Mouse (Mus musculus) retina, adult 2 months (tissue): ENCODE measurements around the gene Pate2.

ENCODE experiments used
- DNase-seq: peaks from one replicate; pipeline ENCODE4 v3.0.0-alpha.2; 2012; ENCODE audit warnings: low read depth, low spot score

The Pate2 gene

GRCm38 (mm10) chr9:35569571-35570534, at the start of gene Pate2, which contains the start of gene Hyls1:
Gene Pate2 (plus strand): TSS chr9:35570284.
Gene Hyls1 (minus strand): TSS chr9:35570398.
- peak; percentile 86 for DNase-seq

GRCm38 (mm10) chr9:35520631-35521348, 49.3 kb upstream of the Pate2 start:
- DNase-seq: no peak

GRCm38 (mm10) chr9:35522241-35522640, 47.8 kb upstream of the Pate2 start:
- no peak for DNase-seq

- no peak for DNase-seq
These were observed 47.1 kb upstream of the Pate2 start for GRCm38 (mm10) chr9:35522821-35523515.

DNA sequence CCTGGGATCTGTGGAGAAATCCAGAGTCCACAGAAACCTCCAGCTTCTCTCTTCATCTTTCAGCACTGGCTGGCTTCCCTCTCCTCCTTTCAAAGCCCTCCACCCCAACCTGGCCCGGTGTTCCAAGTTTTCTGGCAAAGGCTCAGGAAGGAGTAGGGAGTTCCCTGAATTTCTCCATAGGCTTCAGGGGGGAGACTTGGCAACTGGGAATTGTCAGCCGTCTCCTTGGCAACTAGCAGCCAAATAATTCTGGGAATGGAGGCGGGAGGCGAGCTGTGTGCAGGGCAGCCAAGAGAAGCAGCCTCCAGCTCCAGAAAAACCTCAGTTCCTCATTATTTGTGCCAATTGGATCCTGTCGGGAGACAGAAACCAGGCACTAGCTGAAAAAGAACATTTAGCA, 46.5 kb upstream of the Pate2 start:
- no peak for DNase-seq

- peak; percentile 50 for DNase-seq
These were observed 46.1 kb upstream of the Pate2 start for GRCm38 (mm10) chr9:35523941-35524411.

DNA sequence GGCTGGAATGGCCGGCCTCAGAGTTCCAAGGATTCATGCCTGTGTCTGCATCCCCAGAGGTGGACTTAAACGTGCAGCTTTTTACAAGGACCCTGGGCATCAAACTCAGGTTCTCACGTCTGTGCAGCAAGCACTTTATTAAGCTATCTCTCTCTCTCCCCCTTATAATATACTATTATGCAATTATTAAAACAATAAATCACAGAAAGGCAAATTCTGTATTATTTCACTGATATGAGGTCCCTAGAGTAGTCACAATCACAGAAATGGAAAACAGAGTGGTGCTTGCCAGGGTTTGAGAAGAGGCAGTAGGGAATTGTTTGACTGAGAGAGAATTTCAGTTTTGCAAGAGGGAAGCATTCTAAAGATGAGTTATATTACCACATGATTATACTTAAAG, 40.9 kb upstream of the Pate2 start:
- DNase-seq: no peak

DNA sequence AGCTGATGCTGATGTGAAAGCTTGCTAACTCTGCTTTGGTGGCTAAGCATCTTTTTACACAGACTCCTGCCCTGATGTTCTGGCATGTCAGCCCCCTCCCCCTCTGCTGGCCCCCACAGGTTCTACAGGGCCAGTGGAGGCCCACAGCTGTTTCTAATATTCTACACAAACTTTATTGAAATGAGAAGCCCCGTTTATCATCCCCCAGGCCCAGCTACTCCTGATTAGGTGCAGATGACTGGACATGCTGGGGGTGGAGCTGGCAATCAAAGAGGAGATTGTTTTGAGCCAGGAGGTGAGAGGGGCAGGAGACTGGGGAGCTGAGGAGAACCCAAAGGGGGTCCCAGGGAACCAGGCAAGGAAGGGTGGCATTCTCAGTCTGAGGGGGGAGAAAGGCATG, 40.3 kb upstream of the Pate2 start:
- DNase-seq: no peak

GRCm38 (mm10) chr9:35533266-35533665, 36.8 kb upstream of the Pate2 start:
- DNase-seq: no peak

DNA sequence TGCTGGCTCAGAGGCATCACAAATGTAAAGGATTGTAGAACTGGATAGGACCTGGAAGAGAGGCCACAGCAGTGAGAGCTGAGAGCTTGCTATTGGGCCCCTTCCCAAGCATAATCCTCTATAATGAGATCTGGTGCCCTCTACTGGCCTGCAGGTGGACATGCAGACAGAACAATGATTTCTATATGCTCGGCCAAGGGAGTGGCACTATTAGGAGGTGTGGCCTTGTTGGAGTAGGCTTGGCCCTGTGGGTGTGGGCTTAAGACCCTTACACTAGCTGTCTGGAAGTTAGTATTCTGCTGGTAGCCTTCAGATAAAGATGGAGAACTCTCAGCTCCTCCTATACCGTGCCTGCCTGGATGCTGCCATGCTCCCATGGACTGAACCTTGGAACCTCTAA, 35.0 kb upstream of the Pate2 start:
- DNase-seq: no peak

- no peak for DNase-seq
These were observed 34.2 kb upstream of the Pate2 start for GRCm38 (mm10) chr9:35535876-35536275.

- no peak for DNase-seq
These were observed 30.9 kb upstream of the Pate2 start for GRCm38 (mm10) chr9:35539001-35539750.

- DNase-seq: no peak
These were observed 29.1 kb upstream of the Pate2 start for GRCm38 (mm10) chr9:35541024-35541423.

GRCm38 (mm10) chr9:35541488-35541887, 28.6 kb upstream of the Pate2 start:
- peak; percentile 61 for DNase-seq

DNA sequence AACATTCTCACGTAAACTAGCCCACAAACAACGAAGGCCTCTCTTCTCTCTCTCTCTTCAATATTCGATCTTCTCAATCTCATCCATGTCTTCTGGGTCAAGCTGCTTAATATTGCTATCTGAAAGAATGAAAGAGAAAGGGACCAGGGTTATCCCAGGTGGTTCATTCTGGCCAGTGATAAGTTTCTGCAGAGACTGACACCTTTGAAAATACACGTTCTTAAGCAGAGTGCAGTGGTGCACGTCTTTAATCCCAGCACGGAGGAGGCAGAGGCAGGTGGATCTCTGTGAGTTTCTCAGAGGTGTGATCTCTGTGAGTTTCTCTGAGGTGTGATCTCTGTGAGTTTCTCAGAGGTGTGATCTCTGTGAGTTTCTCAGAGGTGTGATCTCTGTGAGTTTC, 28.1 kb upstream of the Pate2 start:
- DNase-seq: no peak

- no peak for DNase-seq
These were observed 26.8 kb upstream of the Pate2 start for GRCm38 (mm10) chr9:35543099-35543860.

GRCm38 (mm10) chr9:35544666-35545065, 25.4 kb upstream of the Pate2 start:
- no peak for DNase-seq

DNA sequence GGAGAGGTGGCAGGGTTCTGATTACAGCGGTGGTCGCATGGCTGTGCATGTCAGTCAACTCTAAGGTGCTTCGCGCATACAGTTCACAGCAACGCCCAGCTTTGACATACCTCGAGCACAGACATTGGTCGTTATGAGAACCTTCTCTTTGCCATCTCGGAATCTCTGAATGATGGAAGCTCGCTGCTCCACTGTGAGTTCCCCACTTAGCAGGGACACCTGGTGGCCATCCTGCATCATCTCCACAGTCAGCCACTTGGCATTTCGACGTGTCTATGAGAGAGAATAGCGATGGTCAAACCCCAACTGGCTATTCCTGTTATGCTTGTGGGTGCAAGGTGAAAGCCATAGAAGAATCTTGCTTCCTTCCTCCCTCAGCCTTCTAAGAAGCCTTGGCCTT, 24.4 kb upstream of the Pate2 start:
- DNase-seq: no peak

DNA sequence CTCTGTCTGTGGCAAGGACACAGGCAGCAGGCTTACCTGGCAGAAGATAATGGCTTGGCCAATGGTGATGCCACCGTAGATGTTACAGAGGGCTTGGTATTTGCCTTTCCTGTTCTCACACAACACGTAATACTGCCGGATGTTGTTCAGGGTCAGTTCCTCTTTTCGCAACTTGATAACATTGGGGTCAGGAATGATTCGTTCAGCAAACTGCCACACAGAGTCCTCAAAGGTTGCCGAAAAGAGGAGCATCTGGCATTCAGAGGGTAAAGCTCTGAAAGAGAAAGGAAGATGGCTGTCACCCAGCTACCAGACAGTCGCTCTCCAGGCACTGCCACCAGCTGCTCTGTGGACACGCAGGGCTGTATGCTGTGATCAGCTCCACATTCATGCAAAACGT, 23.3 kb upstream of the Pate2 start:
- no peak for DNase-seq

DNA sequence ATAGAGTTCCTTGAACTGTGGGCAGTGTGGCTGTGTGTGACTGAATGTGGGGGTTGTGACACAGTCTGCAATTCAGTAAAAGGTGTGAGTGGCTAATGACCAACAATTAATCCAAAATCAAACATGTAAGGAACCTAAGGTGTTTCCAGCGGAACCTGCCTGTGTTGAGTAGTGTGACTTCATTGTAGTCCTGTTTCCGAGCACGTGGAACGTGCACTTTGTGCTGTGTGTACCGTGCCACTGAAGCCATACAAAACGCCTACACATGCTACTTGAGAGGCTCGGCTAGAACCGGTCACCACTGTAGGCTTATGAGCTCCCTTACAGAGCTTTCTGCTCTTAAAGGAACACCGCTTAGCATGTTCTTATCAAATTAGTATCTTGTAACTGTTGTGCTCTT, 21.6 kb upstream of the Pate2 start:
- no peak for DNase-seq
